Comparison of ENCODE assay signal across 8 mouse cellular contexts in the genomic region with DNA sequence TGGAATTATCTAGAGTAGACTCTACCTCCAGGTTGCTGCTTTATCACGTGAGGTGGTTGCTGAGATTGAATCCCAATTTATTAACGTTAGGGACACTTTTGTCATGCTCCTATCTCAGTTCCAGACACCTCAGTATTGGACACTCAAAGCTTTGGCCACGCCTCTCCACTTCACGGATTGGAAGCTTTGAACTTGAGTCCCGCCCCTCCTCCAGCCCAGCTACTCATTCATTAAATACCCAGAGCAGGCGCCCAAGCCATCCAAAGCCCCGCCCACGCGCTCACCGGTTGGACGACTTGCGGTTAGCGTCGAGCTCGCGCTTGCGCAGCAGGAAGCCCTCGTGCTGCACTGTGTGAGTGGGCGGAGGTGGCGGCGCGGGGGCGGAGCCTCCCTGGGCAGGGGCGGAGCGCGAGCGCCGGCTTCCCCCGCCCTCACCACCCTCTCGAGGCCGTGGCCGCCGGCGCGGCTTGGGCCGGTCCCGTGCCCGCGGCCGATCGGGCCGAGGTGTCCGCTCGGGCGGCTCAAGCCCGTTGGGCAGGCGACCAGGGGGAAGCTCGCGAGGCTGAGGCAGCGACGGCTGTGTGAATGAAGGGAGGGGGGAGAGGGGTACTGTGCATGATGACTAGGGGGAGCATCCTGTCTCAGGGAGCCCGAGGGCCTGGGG. TPM values are rescaled to one million over a fixed set of nuclear protein-coding genes. Genes with fewer than 3 reads are reported as not detected.
DNase-seq lines count a peak whose midpoint lies in the region; ATAC-seq lines count a peak whose summit lies in the region.

No protein-coding gene starts in this region.

- H3K9me3 ChIP-seq in hindbrain, embryonic 14.5 days (ENCODE audit: control insufficient read depth, low read length): no peaks in the 10 kb centered on the region

- peaks cover 69% of the 10 kb centered on the region for H3K27me3 ChIP-seq in hindbrain, embryonic 14.5 days (ENCODE audit: control insufficient read depth, insufficient read depth, low read length)

- peak; percentile 94 for ATAC-seq in hindbrain, embryonic 14.5 days (ENCODE audit: low FRiP score)

- under 1% methylated on average over 51 of the region's 52 CpGs for WGBS in hindbrain, embryonic 14.5 days

- H3K9ac ChIP-seq in hindbrain, embryonic 14.5 days: peak overlapping the region; percentile 55

- peaks cover 11% of the 10 kb centered on the region; the same call in 1 of the 2 replicates for H3K36me3 ChIP-seq in hindbrain, embryonic 14.5 days (replicated peaks; ENCODE audit: control insufficient read depth, insufficient read depth)

- peaks cover 3% of the 10 kb centered on the region for H3K4me1 ChIP-seq in hindbrain, embryonic 14.5 days (replicated peaks; ENCODE audit: control insufficient read depth, insufficient read depth, low read length)

- H3K4me3 ChIP-seq in hindbrain, embryonic 14.5 days (replicated peaks; ENCODE audit: low read length): peak overlapping the region; percentile 44

- H3K4me2 ChIP-seq in hindbrain, embryonic 14.5 days (replicated peaks): peak overlapping the region; percentile 68

- peak; percentile 100 for DNase-seq in R1 (ENCODE audit: low read depth, low spot score)
- peak; percentile 97 to 99 for DNase-seq in cerebellum, postnatal 25 days
- DNase-seq in frontal cortex, postnatal 25 days (ENCODE audit: low spot score in 2 of 2): peak; percentile 98 to 99
- peak; percentile 99 for DNase-seq in hindbrain, embryonic 14.5 days (ENCODE audit: low spot score)
- peak; percentile 98 for DNase-seq in layer of hippocampus, postnatal 36 days
- peak; percentile 100 for DNase-seq in lung, postnatal 36 days
- peak; percentile 100 for DNase-seq in retina, postnatal 7 days (ENCODE audit: low read depth, low spot score)
- DNase-seq in urinary bladder, adult 2 months (ENCODE audit: low spot score): peak; percentile 88

- H3K27ac ChIP-seq in hindbrain, embryonic 14.5 days: no peak overlapping the region

RNA-seq across cellular contexts. Expression of gene Gm20479, which starts 4.2 kb away (rescaled TPM):
- not detected in 2 replicates for polyA plus RNA-seq in hindbrain, embryonic 14.5 days (2014; fragmentation: Nextera tagmentation; extraction: Ambion mirVana)
- total RNA-seq in layer of hippocampus, postnatal 36 days (2021): not detected
- polyA plus RNA-seq in urinary bladder, adult 2 months (2012; rRNA removed): 0.43 and 0.67 TPM in 2 replicates

RNA-seq across cellular contexts. Expression of gene Shkbp1, which starts 5.6 kb away (rescaled TPM):
- polyA plus RNA-seq in hindbrain, embryonic 14.5 days (2014; fragmentation: Nextera tagmentation; extraction: Ambion mirVana): 30.6 and 34.6 TPM in 2 replicates
- total RNA-seq in layer of hippocampus, postnatal 36 days (2021): 10 to 100 TPM; 36.2 to 37.3 TPM
- 39.4 and 46.5 TPM in 2 replicates for polyA plus RNA-seq in urinary bladder, adult 2 months (2012; rRNA removed)

RNA-seq across cellular contexts. Expression of gene Ltbp4, which starts 23.9 kb away (rescaled TPM):
- 10.4 TPM in 2 replicates for polyA plus RNA-seq in hindbrain, embryonic 14.5 days (2014; fragmentation: Nextera tagmentation; extraction: Ambion mirVana)
- 10 to 100 TPM; 52.8 to 59.6 TPM for total RNA-seq in layer of hippocampus, postnatal 36 days (2021)
- polyA plus RNA-seq in urinary bladder, adult 2 months (2012; rRNA removed): 176 and 335 TPM in 2 replicates

Comparison
In these comparisons a context has a peak if more than half of its experiments do, and no peak if none do; other contexts are left out.
1. RNA of gene Ltbp4, which starts 23.9 kb away (polyA plus RNA-seq): 176 to 335 TPM in urinary bladder, adult 2 months; 10.4 TPM in hindbrain, embryonic 14.5 days; every median in the first group is over 10 times any median in the second.
2. Peak in every context shown above with its lines, with median percentiles within 50 percentile points of each other: DNase-seq.